Mouse (Mus musculus): ENCODE results near the gene Hoxb9.

- TF ChIP-seq CTCF (conservative IDR thresholded peaks at IDR 0.05 in 1 of 2, IDR thresholded peaks at IDR 0.05 in 1 of 2; ENCODE audit: low read depth in 2 of 2, low read length in 2 of 2) (peak; percentile 76 to 87), NELFE (IDR thresholded peaks at IDR 0.05; ENCODE audit: low read depth, low read length) (no peak; the same call in 1 of the 2 replicates), POLR2AphosphoS2 (IDR thresholded peaks at IDR 0.05; ENCODE audit: low read depth, low read length) (no peak), IRF4 (IDR thresholded peaks at IDR 0.05; ENCODE audit: low read depth, low read length) (0 out of 2 replicates have a peak, but pooled peaks have one; percentile 21), EP300 (IDR thresholded peaks at IDR 0.05; ENCODE audit: low read length) (no peak), CHD2 (IDR thresholded peaks at IDR 0.05; ENCODE audit: low read length) (no peak), KAT2A (IDR thresholded peaks at IDR 0.05; ENCODE audit: insufficient replicate concordance, low read length) (no peak), MAFK (IDR thresholded peaks at IDR 0.05; ENCODE audit: insufficient replicate concordance, low read length) (no peak), POLR2A (IDR thresholded peaks at IDR 0.05; ENCODE audit: low read depth, low read length) (no peak), TCF12 (IDR thresholded peaks at IDR 0.05; ENCODE audit: low read depth, low read length) (no peak), NRF1 (IDR thresholded peaks at IDR 0.05; ENCODE audit: low read depth, low read length) (no peak), E2F4 (IDR thresholded peaks at IDR 0.05; ENCODE audit: insufficient replicate concordance, low read depth, low read length) (no peak), USF1 (IDR thresholded peaks at IDR 0.05; ENCODE audit: low read depth, low read length) (no peak), MXI1 (IDR thresholded peaks at IDR 0.05; ENCODE audit: low read depth, low read length) (no peak)
These were observed 9.8 kb upstream of the Hoxb9 start for GRCm38 (mm10) chr11:96261323-96261890.
